Mouse (Mus musculus) MEL (cell line): Measurements from ENCODE around the gene Pi4k2a. TPM values are rescaled to one million over a fixed set of nuclear protein-coding genes. Genes with fewer than 3 reads are reported as not detected.
"Not testable (repeated sequence)": the region's sequence is repeated elsewhere in the genome, so short reads cannot be mapped to it uniquely, and the experiment has no call there.

Source experiments
- DNase-seq: peaks from one replicate; pipeline ENCODE4 v3.0.0; 2011; ENCODE audit warnings: low read depth, low spot score
- H3K27ac ChIP-seq: 2 replicates; pipeline ENCODE4 v1.5.1; 2012; ENCODE audit warnings: low read depth, mild to moderate bottlenecking, control low read depth, low read length, moderate library complexity; ENCODE audit not compliant: control insufficient read depth
- H3K27me3 ChIP-seq, 2 experiments: fragments of 150-350 bp in 1 of 2; sonication (generic) in 1 of 2; 2 replicates each; pipeline ENCODE4 v1.6.1; 2012; ENCODE audit warnings: low read length in 2 of 2, mild to moderate bottlenecking in 2 of 2, improper control_type of control experiment in 1 of 2, moderate library complexity in 1 of 2; ENCODE audit not compliant: insufficient read depth in 2 of 2, control insufficient read depth in 1 of 2
- H3K36me3 ChIP-seq, 2 experiments: 2 replicates each; pipeline ENCODE4 v1.6.1; 2012 to 2014; ENCODE audit warnings: low read length in 2 of 2, improper control_type of control experiment in 1 of 2, inconsistent platforms in 1 of 2, mild to moderate bottlenecking in 1 of 2; ENCODE audit not compliant: insufficient read depth in 2 of 2, control insufficient read depth in 1 of 2
- H3K4me1 ChIP-seq, 2 experiments: fragments of 150-350 bp in 1 of 2; sonication (generic) in 1 of 2; 2 replicates each; pipeline ENCODE4 v1.6.1; 2012; ENCODE audit warnings: low read length in 2 of 2, improper control_type of control experiment in 1 of 2, mild to moderate bottlenecking in 1 of 2; ENCODE audit not compliant: insufficient read depth in 2 of 2, control insufficient read depth in 1 of 2
- H3K4me3 ChIP-seq, 2 experiments: fragments of 150-350 bp in 1 of 2; sonication (generic) in 1 of 2; 2 replicates each; pipeline ENCODE4 v1.5.1; 2012; ENCODE audit warnings: low read depth in 2 of 2, low read length in 2 of 2, mild to moderate bottlenecking in 2 of 2, moderate library complexity in 2 of 2, control low read depth in 1 of 2, improper control_type of control experiment in 1 of 2; ENCODE audit not compliant: control insufficient read depth in 1 of 2, insufficient read depth in 1 of 2
- H3K79me2 ChIP-seq: 2 replicates; pipeline ENCODE4 v1.6.1; 2012; ENCODE audit warnings: mild to moderate bottlenecking, low read length, moderate library complexity; ENCODE audit not compliant: control insufficient read depth, poor library complexity, insufficient read depth
- H3K9ac ChIP-seq: 2 replicates; pipeline ENCODE4 v1.6.1; 2012; ENCODE audit warnings: low read depth, mild to moderate bottlenecking, control low read depth, low read length, moderate library complexity; ENCODE audit not compliant: control insufficient read depth, poor library complexity, severe bottlenecking
- H3K9me3 ChIP-seq: fragments of 150-350 bp; sonication (generic); replicated peaks from 2 replicates; pipeline ENCODE4 v1.6.1; 2012; ENCODE audit warnings: mild to moderate bottlenecking, low read length, improper control_type of control experiment, moderate library complexity; ENCODE audit not compliant: insufficient read depth
- CHD2 ChIP-seq: IDR thresholded peaks from 2 replicates; pipeline ENCODE4 v1.6.1; 2011; ENCODE audit warnings: low read length, improper control_type of control experiment
- CTCF ChIP-seq, 3 experiments: IDR thresholded peaks in 2 of 3; conservative IDR thresholded peaks in 1 of 3; 2 replicates each; pipeline ENCODE4 v1.5.1; 2011 to 2012; ENCODE audit warnings: low read length in 3 of 3, low read depth in 2 of 3, mild to moderate bottlenecking in 2 of 3, improper control_type of control experiment in 1 of 3, inconsistent platforms in 1 of 3, mixed read lengths in 1 of 3, moderate library complexity in 1 of 3; ENCODE audit not compliant: control insufficient read depth in 1 of 3, insufficient read depth in 1 of 3, poor library complexity in 1 of 3, severe bottlenecking in 1 of 3
- ELF1 ChIP-seq: IDR thresholded peaks from 2 replicates; pipeline ENCODE4 v1.6.1; 2014; ENCODE audit warnings: low read depth, mild to moderate bottlenecking, inconsistent platforms, low read length, improper control_type of control experiment, moderate library complexity
- EP300 ChIP-seq, 2 experiments: IDR thresholded peaks; 2 replicates each; pipeline ENCODE4 v1.6.1; 2011; ENCODE audit warnings: improper control_type of control experiment in 2 of 2, low read length in 2 of 2, low read depth in 1 of 2, mild to moderate bottlenecking in 1 of 2
- ETS1 ChIP-seq: IDR thresholded peaks from 2 replicates; pipeline ENCODE4 v1.6.1; 2012; ENCODE audit warnings: low read depth, mild to moderate bottlenecking, inconsistent platforms, low read length, improper control_type of control experiment, moderate library complexity
- GATA1 ChIP-seq: IDR thresholded peaks from 2 replicates; pipeline ENCODE4 v1.6.1; 2011; ENCODE audit warnings: low read depth, low read length, improper control_type of control experiment
- KAT2A ChIP-seq: conservative IDR thresholded peaks from 2 replicates; pipeline ENCODE4 v1.6.1; 2012; ENCODE audit warnings: low read depth, low read length, improper control_type of control experiment, inconsistent platforms
- MAFK ChIP-seq: IDR thresholded peaks from 2 replicates; pipeline ENCODE4 v1.6.1; 2011; ENCODE audit warnings: low read depth, mild to moderate bottlenecking, low read length, improper control_type of control experiment, borderline replicate concordance
- MAX ChIP-seq: IDR thresholded peaks from 2 replicates; pipeline ENCODE4 v1.6.1; 2011; ENCODE audit warnings: low read length, improper control_type of control experiment
- MXI1 ChIP-seq: IDR thresholded peaks from 2 replicates; pipeline ENCODE4 v1.6.1; 2011; ENCODE audit warnings: mild to moderate bottlenecking, low read depth, low read length, improper control_type of control experiment
- MYB ChIP-seq: IDR thresholded peaks from 2 replicates; pipeline ENCODE4 v1.6.1; 2011; ENCODE audit warnings: mild to moderate bottlenecking, low read depth, low read length, improper control_type of control experiment
- NELFE ChIP-seq: IDR thresholded peaks from 2 replicates; pipeline ENCODE4 v1.6.1; 2011; ENCODE audit warnings: low read depth, low read length, improper control_type of control experiment
- POLR2AphosphoS2 ChIP-seq: IDR thresholded peaks from 2 replicates; pipeline ENCODE4 v1.6.1; 2011; ENCODE audit warnings: low read length, improper control_type of control experiment
- TAL1 ChIP-seq: IDR thresholded peaks from 2 replicates; pipeline ENCODE4 v1.6.1; 2012; ENCODE audit warnings: mild to moderate bottlenecking, inconsistent platforms, low read length, moderate library complexity, mixed read lengths
- TBP ChIP-seq: IDR thresholded peaks from 2 replicates; pipeline ENCODE4 v1.8.0; 2011; ENCODE audit warnings: low read depth, low read length, improper control_type of control experiment
- TCF12 ChIP-seq: IDR thresholded peaks from 2 replicates; pipeline ENCODE4 v1.6.1; 2014; ENCODE audit warnings: low read depth, mild to moderate bottlenecking, inconsistent platforms, low read length, improper control_type of control experiment, moderate library complexity
- UBTF ChIP-seq: IDR thresholded peaks from 2 replicates; pipeline ENCODE4 v1.6.1; 2012; ENCODE audit warnings: low read depth, mild to moderate bottlenecking, inconsistent platforms, low read length, improper control_type of control experiment, moderate library complexity, borderline replicate concordance; ENCODE audit not compliant: insufficient read depth
- ZC3H11A ChIP-seq: IDR thresholded peaks from 2 replicates; pipeline ENCODE4 v1.6.1; 2012; ENCODE audit warnings: low read depth, mild to moderate bottlenecking, inconsistent platforms, low read length, improper control_type of control experiment
- ZMIZ1 ChIP-seq: IDR thresholded peaks from 2 replicates; pipeline ENCODE4 v1.6.1; 2012; ENCODE audit warnings: low read depth, mild to moderate bottlenecking, inconsistent platforms, low read length, improper control_type of control experiment, moderate library complexity
- ZNF384 ChIP-seq: IDR thresholded peaks from 2 replicates; pipeline ENCODE4 v1.6.1; 2012; ENCODE audit warnings: low read depth, mild to moderate bottlenecking, inconsistent platforms, low read length, improper control_type of control experiment
- polyA plus RNA-seq, 2 experiments: library from polyadenylated mRNA; stranded (reverse) in 1 of 2; unstranded in 1 of 2; fragments of >175 nt in 1 of 2; fragments of >200 nt in 1 of 2; gene quantifications; 2 replicates each; pipeline versions ENCODE4 v1.2.1 to v1.2.4; 2012; ENCODE audit warnings: low replicate concordance in 2 of 2, low read depth in 1 of 2; ENCODE audit not compliant: insufficient read length in 2 of 2, insufficient read depth in 1 of 2, missing spikeins in 1 of 2
- total RNA-seq: library from RNA; depleted of rRNA; stranded (reverse); fragments of 300-350 nt; gene quantifications from 2 replicates; pipeline ENCODE4 v1.2.3, GENCODE M21; 2012

The Pi4k2a gene
- total and polyA plus RNA-seq, 3 experiments: 10.2 to 30.3 TPM; not detected in 1

DNA sequence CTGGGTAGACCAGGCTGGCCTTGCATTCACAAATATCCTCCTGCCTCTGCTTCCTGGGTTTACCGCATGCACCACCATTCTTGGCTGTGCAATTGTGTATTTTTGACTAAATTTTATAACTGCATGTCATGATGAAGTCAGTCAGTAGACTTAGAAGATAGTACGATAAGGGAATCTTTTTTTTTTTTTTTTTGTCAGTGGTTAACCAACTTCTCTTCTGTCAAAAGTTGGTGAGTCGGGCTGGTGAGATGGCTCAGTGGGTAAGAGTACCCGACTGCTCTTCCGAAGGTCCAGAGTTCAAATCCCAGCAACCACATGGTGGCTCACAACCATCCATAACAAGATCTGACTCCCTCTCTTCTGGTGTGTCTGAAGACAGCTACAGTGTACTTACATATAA lies 8.7 kb upstream of the Pi4k2a start:
- not testable (repeated sequence) for H3K27me3 ChIP-seq, H3K4me3 ChIP-seq, H3K9me3 ChIP-seq, H3K27ac ChIP-seq, H3K36me3 ChIP-seq, H3K9ac ChIP-seq, H3K79me2 ChIP-seq
- TF ChIP-seq MAFK: 0 out of 2 replicates have a peak, but pooled peaks have one; percentile 36
- peak; percentile 84 for TF ChIP-seq ZNF384
- peak; percentile 89 for TF ChIP-seq TBP
- peaks cover 4 to 15% of the 10 kb centered on the region in 2 experiments; a peak in 3 of 4 replicates for H3K4me1 ChIP-seq
- peak; percentile 28 for DNase-seq

- H3K9ac ChIP-seq: no peak overlapping the region
- H3K9me3 ChIP-seq: no peaks in the 10 kb centered on the region
- no peak overlapping the region for H3K4me3 ChIP-seq
- H3K27ac ChIP-seq: no peak overlapping the region
- DNase-seq: no peak
- H3K4me1 ChIP-seq: peaks cover 2 to 4% of the 10 kb centered on the region in 2 experiments; a peak in 2 of 4 replicates
- peaks cover 0 to 9% of the 10 kb centered on the region in 2 experiments; a peak in 2 of 4 replicates for H3K36me3 ChIP-seq
- TF ChIP-seq ZMIZ1 (no peak), GATA1 (no peak), POLR2AphosphoS2 (no peak), MAX (no peak), ETS1 (no peak), UBTF (no peak), MXI1 (no peak), KAT2A (no peak), ZNF384 (no peak), ZC3H11A (no peak), EP300 (IDR thresholded peaks at IDR 0.05; ENCODE audit: low read depth in 1 of 2, low read length in 2 of 2) (no peak), CHD2 (no peak), ELF1 (no peak), NELFE (no peak), MYB (no peak), TAL1 (no peak), CTCF (IDR thresholded peaks at IDR 0.05 in 2 of 3, conservative IDR thresholded peaks at IDR 0.05 in 1 of 3; ENCODE audit: control insufficient read depth in 1 of 3, insufficient read depth in 1 of 3, low read depth in 2 of 3, low read length in 3 of 3, poor library complexity in 1 of 3, severe bottlenecking in 1 of 3) (no peak), TCF12 (no peak)
- H3K27me3 ChIP-seq: peaks cover 0 to 3% of the 10 kb centered on the region in 2 experiments; a peak in 2 of 4 replicates
- H3K79me2 ChIP-seq: peaks cover 4% of the 10 kb centered on the region; the same call in 1 of the 2 replicates
These were observed 4.6 kb upstream of the Pi4k2a start for GRCm38 (mm10) chr19:42085690-42086089.
